Mouse (Mus musculus) layer of hippocampus, adult 2 months (tissue): ENCODE measurements at regions not wholly inside any gene's neighbourhood (a gene's known extent, or its start where the extent isn't known, plus 50 kb on each side); places are given as distances from the start of the nearest gene placed in this dataset.
A peak's percentile ranks its signal among the peaks of the same experiment; 100 is the strongest.

ENCODE experiments used
- DNase-seq, 2 experiments: peaks; one replicate each; pipeline ENCODE4 v3.0.0; 2022; ENCODE audit warnings: low spot score in 2 of 2
- H3K27ac ChIP-seq: fragments of 200-600 bp; 2 replicates; pipeline ENCODE4 v1.8.1; 2022
- H3K4me3 ChIP-seq: fragments of 200-600 bp; 2 replicates; pipeline ENCODE4 v1.8.1; 2022; ENCODE audit warnings: mild to moderate bottlenecking
- CTCF ChIP-seq: fragments of 200-600 bp; conservative IDR thresholded peaks from 2 replicates; pipeline ENCODE4 v1.8.1; 2022; ENCODE audit warnings: antibody characterized with exemption, mild to moderate bottlenecking, moderate library complexity

GRCm38 (mm10) chr15:64434502-64434901, 374.2 kb upstream of the Fam49b start:
- peak; percentile 62 to 84 for DNase-seq
- TF ChIP-seq CTCF = no peak
- 0 out of 2 replicates have a peak overlapping the region, but pooled peaks have one; percentile 54 for H3K27ac ChIP-seq
- H3K4me3 ChIP-seq = no peak overlapping the region

DNA sequence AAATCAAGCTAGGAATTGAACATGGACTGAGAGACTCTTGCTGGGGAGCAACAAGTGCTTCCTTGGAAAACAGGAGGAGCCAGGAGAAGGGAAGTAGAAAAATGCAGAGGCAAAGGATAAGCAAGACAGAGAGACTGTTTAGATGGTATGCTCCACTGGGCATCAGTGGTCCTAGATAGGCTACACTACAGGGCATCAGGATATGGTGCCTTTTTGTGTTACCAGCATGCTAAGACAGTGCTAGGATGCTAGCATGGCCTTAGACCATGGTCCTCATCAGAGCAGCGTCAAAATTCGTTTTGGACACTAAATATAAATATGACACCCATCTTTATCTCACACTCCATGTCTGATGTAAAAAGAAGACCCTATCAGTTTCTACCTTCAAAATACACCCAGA, 374.6 kb upstream of the Fam49b start:
- DNase-seq = no peak
- Histone ChIP-seq H3K4me3 (no peak overlapping the region), H3K27ac (peak overlapping the region; percentile 54; the same call in 1 of the 2 replicates)
- TF ChIP-seq CTCF = no peak

- TF ChIP-seq CTCF = no peak
- Histone ChIP-seq H3K4me3 (no peak overlapping the region), H3K27ac (no peak overlapping the region)
- peak; percentile 22 to 34 for DNase-seq
Observed at GRCm38 (mm10) chr15:64445076-64445475, 372.4 kb upstream of the Gm21798 start.

GRCm38 (mm10) chr15:64446411-64447072, 371.0 kb upstream of the Gm21798 start:
- Histone ChIP-seq H3K4me3 (no peak overlapping the region), H3K27ac (no peak overlapping the region)

GRCm38 (mm10) chr15:64447239-64447952, 370.1 kb upstream of the Gm21798 start:
- no peak overlapping the region for H3K27ac ChIP-seq
- no peak for DNase-seq
- no peak overlapping the region for H3K4me3 ChIP-seq
- no peak for TF ChIP-seq CTCF

More at GRCm38 (mm10) chr15:64446411-64447072, 371.0 kb upstream of the Gm21798 start:
- no peak for TF ChIP-seq CTCF
- peak; percentile 22 to 23 for DNase-seq

GRCm38 (mm10) chr15:64448581-64449140, 368.8 kb upstream of the Gm21798 start:
- Histone ChIP-seq H3K4me3 (no peak overlapping the region), H3K27ac (no peak overlapping the region)
- TF ChIP-seq CTCF = no peak
- DNase-seq = peak; percentile 40 to 55

- Histone ChIP-seq H3K27ac (no peak overlapping the region), H3K4me3 (no peak overlapping the region)
- no peak for TF ChIP-seq CTCF
- no peak for DNase-seq
Observed at GRCm38 (mm10) chr15:64470743-64471142, 346.8 kb upstream of the Gm21798 start.

DNA sequence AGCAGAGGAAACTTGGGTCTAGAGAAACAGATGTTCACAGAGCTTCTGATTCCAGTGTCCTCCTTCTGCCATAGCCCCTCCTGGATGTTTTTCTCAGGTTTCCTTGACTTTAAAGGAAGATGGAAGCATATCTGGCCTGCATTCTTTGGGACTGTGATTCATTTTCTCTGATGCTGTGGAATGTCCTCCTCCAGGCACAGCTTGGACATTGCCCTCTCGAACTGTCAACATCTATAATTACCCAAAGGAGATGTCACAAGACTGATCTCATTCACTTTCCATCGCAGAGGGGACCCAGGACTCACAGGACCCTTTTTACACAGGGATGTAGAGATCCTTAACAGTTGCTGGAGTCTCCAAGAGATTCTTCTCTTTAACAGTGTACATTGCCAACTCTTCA, 345.9 kb upstream of the Gm21798 start:
- no peak for DNase-seq
- no peak for TF ChIP-seq CTCF
- H3K27ac ChIP-seq = no peak overlapping the region
- no peak overlapping the region for H3K4me3 ChIP-seq

DNA sequence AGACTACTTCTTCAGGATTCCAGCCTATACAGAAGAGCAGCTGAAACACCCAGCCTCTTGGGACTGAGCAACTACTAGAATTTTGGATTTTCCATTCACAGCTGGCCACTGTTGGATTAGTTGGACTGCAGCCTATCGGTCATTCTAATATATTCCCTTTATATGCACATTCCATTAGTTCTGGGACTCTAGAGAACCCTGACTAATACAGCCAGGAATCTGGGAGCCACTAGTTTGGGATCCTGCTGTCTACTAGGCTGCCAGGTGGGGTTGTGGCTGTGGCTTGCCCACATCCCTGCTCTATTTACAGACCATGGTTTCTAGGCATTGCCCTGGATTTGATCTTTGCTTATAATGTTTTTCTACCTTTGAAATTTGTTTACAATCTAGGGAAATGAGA, 343.3 kb upstream of the Gm21798 start:
- H3K27ac ChIP-seq = no peak overlapping the region
- TF ChIP-seq CTCF = no peak
- no peak for DNase-seq
- no peak overlapping the region for H3K4me3 ChIP-seq

DNA sequence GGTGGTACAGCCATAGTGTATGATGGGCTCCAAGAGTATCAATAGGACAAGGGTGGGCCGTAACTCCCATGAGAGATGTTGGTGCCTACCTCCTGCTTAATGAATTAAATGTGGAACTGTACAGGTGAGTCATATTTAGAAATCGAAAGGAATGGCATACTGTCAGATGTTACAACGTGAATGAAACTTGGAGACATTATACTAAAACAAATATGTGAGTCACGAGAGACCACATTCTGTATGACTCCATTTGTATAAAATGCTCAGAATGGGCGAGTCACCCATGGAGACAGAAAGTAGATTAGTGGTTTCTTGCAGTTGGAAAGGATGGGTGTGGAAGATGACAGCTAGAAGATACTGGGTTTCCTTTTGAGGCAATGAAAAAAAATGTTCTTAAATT, 340.4 kb upstream of the Gm21798 start:
- TF ChIP-seq CTCF = no peak

DNA sequence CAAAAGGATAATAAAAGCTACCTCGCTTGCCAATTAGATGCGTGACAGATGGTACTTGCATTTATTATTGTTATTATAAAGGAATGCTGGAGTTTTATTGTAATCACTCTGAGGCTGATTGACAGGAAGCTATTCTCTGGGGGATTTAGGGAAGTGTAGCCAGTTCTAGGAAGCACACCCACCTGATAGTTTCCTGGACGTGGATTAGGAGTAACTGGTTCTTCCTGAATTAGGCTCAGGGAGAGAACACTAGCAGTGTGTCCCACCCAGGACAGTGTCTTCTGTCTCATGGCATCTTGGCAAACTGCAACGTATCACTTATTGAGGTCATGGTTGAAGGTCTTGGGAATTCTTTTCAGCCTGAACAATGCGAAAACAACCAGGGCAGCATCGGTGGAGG, 336.9 kb upstream of the Gm21798 start:
- no peak overlapping the region for H3K4me3 ChIP-seq
- no peak for TF ChIP-seq CTCF
- no peak for DNase-seq
- no peak overlapping the region for H3K27ac ChIP-seq

More for the DNA sequence above, 340.4 kb upstream of the Gm21798 start:
- Histone ChIP-seq H3K27ac (no peak overlapping the region), H3K4me3 (no peak overlapping the region)
- DNase-seq = no peak

- no peak overlapping the region for H3K4me3 ChIP-seq
- TF ChIP-seq CTCF = no peak
- DNase-seq = no peak
- no peak overlapping the region for H3K27ac ChIP-seq
Observed at GRCm38 (mm10) chr15:64481226-64481625, 336.3 kb upstream of the Gm21798 start.

- Histone ChIP-seq H3K27ac (no peak overlapping the region), H3K4me3 (no peak overlapping the region)
- no peak for DNase-seq
- TF ChIP-seq CTCF = no peak
Observed at GRCm38 (mm10) chr15:64482960-64483359, 334.5 kb upstream of the Gm21798 start.
